Mouse (Mus musculus): ENCODE data around the gene Olfr576. TPM values are rescaled to one million over a fixed set of nuclear protein-coding genes. Genes with fewer than 3 reads are reported as not detected.
A peak's percentile ranks its signal among the peaks of the same experiment; 100 is the strongest.

Olfr576 gene
- polyA plus RNA-seq (2015; fragmentation: Nextera tagmentation; extraction: Ambion mirVana): not detected in 2 replicates

GRCm38 (mm10) chr7:102962360-102962759 lies at the start of gene Olfr576:
Gene Olfr576 (plus strand): TSS chr7:102962660.
- Histone ChIP-seq H3K36me3 (no peaks in the 10 kb centered on the region), H3K27ac (no peak within 1 kb of the TSS), H3K4me1 (no peaks in the 10 kb centered on the region), H3K27me3 (no peaks in the 10 kb centered on the region), H3K4me3 (no peak within 1 kb of the TSS), H3K4me2 (no peak within 1 kb of the TSS), H3K9me3 (no peaks in the 10 kb centered on the region), H3K9ac (no peak within 1 kb of the TSS)
- WGBS: 49% methylated on average over 2 of the region's 2 CpGs
- no peak for ATAC-seq (ENCODE audit: insufficient number of reproducible peaks, insufficient read depth, low FRiP score, low TSS enrichment, low read depth)

GRCm38 (mm10) chr7:102915261-102915660 lies 47.2 kb upstream of the Olfr576 start:
- no peak overlapping the region for H3K4me2 ChIP-seq
- WGBS: 27% methylated on average over 1 of the region's 1 CpGs
- H3K9ac ChIP-seq: no peak overlapping the region
- H3K27me3 ChIP-seq: no peaks in the 10 kb centered on the region
- no peaks in the 10 kb centered on the region for H3K9me3 ChIP-seq
- no peaks in the 10 kb centered on the region for H3K4me1 ChIP-seq
- no peak for ATAC-seq (ENCODE audit: insufficient number of reproducible peaks, insufficient read depth, low FRiP score, low TSS enrichment, low read depth)
- H3K4me3 ChIP-seq: no peak overlapping the region
- H3K27ac ChIP-seq: no peak overlapping the region
- H3K36me3 ChIP-seq: no peaks in the 10 kb centered on the region

GRCm38 (mm10) chr7:102916405-102916804 lies 46.1 kb upstream of the Olfr576 start:
- no peaks in the 10 kb centered on the region for H3K36me3 ChIP-seq
- no peaks in the 10 kb centered on the region for H3K27me3 ChIP-seq
- H3K4me3 ChIP-seq: no peak overlapping the region
- no peak overlapping the region for H3K27ac ChIP-seq
- H3K4me2 ChIP-seq: no peak overlapping the region
- H3K9me3 ChIP-seq: no peaks in the 10 kb centered on the region
- no peak overlapping the region for H3K9ac ChIP-seq
- ATAC-seq (ENCODE audit: insufficient number of reproducible peaks, insufficient read depth, low FRiP score, low TSS enrichment, low read depth): no peak
- no peaks in the 10 kb centered on the region for H3K4me1 ChIP-seq
- 56% methylated on average over 5 of the region's 5 CpGs for WGBS

- H3K27ac ChIP-seq: no peak within 1 kb of the TSS
- no peak for ATAC-seq (ENCODE audit: insufficient number of reproducible peaks, insufficient read depth, low FRiP score, low TSS enrichment, low read depth)
These were observed 45.2 kb upstream of the Olfr576 start, which contains the start of gene Olfr571 for GRCm38 (mm10) chr7:102917032-102917875. Gene Olfr571 (minus strand): TSS chr7:102917536.

GRCm38 (mm10) chr7:102919632-102920031 lies 42.8 kb upstream of the Olfr576 start:
- Histone ChIP-seq H3K27me3 (no peaks in the 10 kb centered on the region), H3K27ac (no peak overlapping the region), H3K9me3 (no peaks in the 10 kb centered on the region), H3K4me3 (no peak overlapping the region), H3K9ac (no peak overlapping the region), H3K36me3 (no peaks in the 10 kb centered on the region), H3K4me2 (no peak overlapping the region), H3K4me1 (no peaks in the 10 kb centered on the region)
- ATAC-seq (ENCODE audit: insufficient number of reproducible peaks, insufficient read depth, low FRiP score, low TSS enrichment, low read depth): 0 out of 2 replicates have a peak, but pooled peaks have one; percentile 48
- WGBS: 3% methylated on average over 1 of the region's 1 CpGs

More at GRCm38 (mm10) chr7:102917032-102917875, 45.2 kb upstream of the Olfr576 start, which contains the start of gene Olfr571:
- Histone ChIP-seq H3K9me3 (no peaks in the 10 kb centered on the region), H3K9ac (no peak within 1 kb of the TSS), H3K4me1 (no peaks in the 10 kb centered on the region), H3K4me3 (no peak within 1 kb of the TSS), H3K27me3 (no peaks in the 10 kb centered on the region), H3K36me3 (no peaks in the 10 kb centered on the region), H3K4me2 (no peak within 1 kb of the TSS)
- 58% methylated on average over 4 of the region's 4 CpGs for WGBS

- 67% methylated on average over 1 of the region's 1 CpGs for WGBS
- no peaks in the 10 kb centered on the region for H3K4me1 ChIP-seq
- no peak within 1 kb of the TSS for H3K27ac ChIP-seq
- H3K4me3 ChIP-seq: no peak within 1 kb of the TSS
- H3K9me3 ChIP-seq: no peaks in the 10 kb centered on the region
- no peak for ATAC-seq (ENCODE audit: insufficient number of reproducible peaks, insufficient read depth, low FRiP score, low TSS enrichment, low read depth)
- H3K4me2 ChIP-seq: no peak within 1 kb of the TSS
- H3K36me3 ChIP-seq: no peaks in the 10 kb centered on the region
- H3K9ac ChIP-seq: no peak within 1 kb of the TSS
- H3K27me3 ChIP-seq: no peaks in the 10 kb centered on the region
These were observed 38.4 kb upstream of the Olfr576 start, which contains the start of gene Olfr572 for GRCm38 (mm10) chr7:102924109-102924508. Gene Olfr572 (plus strand): TSS chr7:102924409.

GRCm38 (mm10) chr7:102927105-102927504 lies 35.4 kb upstream of the Olfr576 start:
- no peak overlapping the region for H3K4me3 ChIP-seq
- H3K4me1 ChIP-seq: no peaks in the 10 kb centered on the region
- no peak overlapping the region for H3K9ac ChIP-seq
- no peaks in the 10 kb centered on the region for H3K9me3 ChIP-seq
- 64% methylated on average over 3 of the region's 3 CpGs for WGBS
- no peaks in the 10 kb centered on the region for H3K27me3 ChIP-seq
- ATAC-seq (ENCODE audit: insufficient number of reproducible peaks, insufficient read depth, low FRiP score, low TSS enrichment, low read depth): no peak
- no peak overlapping the region for H3K27ac ChIP-seq
- H3K4me2 ChIP-seq: no peak overlapping the region
- H3K36me3 ChIP-seq: no peaks in the 10 kb centered on the region

GRCm38 (mm10) chr7:102942475-102942874 lies 20.0 kb upstream of the Olfr576 start, which contains the start of gene Olfr573-ps1:
Gene Olfr573-ps1 (minus strand): TSS chr7:102942575.
- no peak within 1 kb of the TSS for H3K4me2 ChIP-seq
- 90% methylated on average over 2 of the region's 2 CpGs for WGBS

GRCm38 (mm10) chr7:102943417-102943816 lies 19.0 kb upstream of the Olfr576 start:
- H3K27ac ChIP-seq: no peak overlapping the region
- no peaks in the 10 kb centered on the region for H3K4me1 ChIP-seq
- WGBS: 80% methylated on average over 1 of the region's 1 CpGs
- no peak for ATAC-seq (ENCODE audit: insufficient number of reproducible peaks, insufficient read depth, low FRiP score, low TSS enrichment, low read depth)
- no peaks in the 10 kb centered on the region for H3K36me3 ChIP-seq
- no peaks in the 10 kb centered on the region for H3K9me3 ChIP-seq
- H3K4me2 ChIP-seq: no peak overlapping the region
- no peak overlapping the region for H3K9ac ChIP-seq
- H3K4me3 ChIP-seq: no peak overlapping the region
- H3K27me3 ChIP-seq: no peaks in the 10 kb centered on the region

More at GRCm38 (mm10) chr7:102942475-102942874, 20.0 kb upstream of the Olfr576 start, which contains the start of gene Olfr573-ps1:
- Histone ChIP-seq H3K9me3 (no peaks in the 10 kb centered on the region), H3K9ac (no peak within 1 kb of the TSS), H3K27ac (no peak within 1 kb of the TSS), H3K27me3 (no peaks in the 10 kb centered on the region), H3K4me1 (no peaks in the 10 kb centered on the region), H3K36me3 (no peaks in the 10 kb centered on the region), H3K4me3 (no peak within 1 kb of the TSS)
- no peak for ATAC-seq (ENCODE audit: insufficient number of reproducible peaks, insufficient read depth, low FRiP score, low TSS enrichment, low read depth)

GRCm38 (mm10) chr7:102948167-102948566 lies 14.3 kb upstream of the Olfr576 start, which contains the start of gene Olfr574:
Gene Olfr574 (plus strand): TSS chr7:102948467.
- Histone ChIP-seq H3K4me3 (no peak within 1 kb of the TSS), H3K27me3 (no peaks in the 10 kb centered on the region), H3K9ac (no peak within 1 kb of the TSS), H3K36me3 (no peaks in the 10 kb centered on the region), H3K9me3 (no peaks in the 10 kb centered on the region), H3K4me1 (no peaks in the 10 kb centered on the region), H3K4me2 (no peak within 1 kb of the TSS), H3K27ac (no peak within 1 kb of the TSS)
- ATAC-seq (ENCODE audit: insufficient number of reproducible peaks, insufficient read depth, low FRiP score, low TSS enrichment, low read depth): no peak
- WGBS: 93% methylated on average over 1 of the region's 1 CpGs

GRCm38 (mm10) chr7:102950732-102951131 lies 11.7 kb upstream of the Olfr576 start:
- Histone ChIP-seq H3K4me2 (no peak overlapping the region), H3K36me3 (no peaks in the 10 kb centered on the region), H3K9ac (no peak overlapping the region), H3K27me3 (no peaks in the 10 kb centered on the region), H3K4me3 (no peak overlapping the region), H3K4me1 (no peaks in the 10 kb centered on the region), H3K9me3 (no peaks in the 10 kb centered on the region), H3K27ac (no peak overlapping the region)
- 64% methylated on average over 1 of the region's 1 CpGs for WGBS
- ATAC-seq (ENCODE audit: insufficient number of reproducible peaks, insufficient read depth, low FRiP score, low TSS enrichment, low read depth): no peak

GRCm38 (mm10) chr7:102958137-102958536 lies 4.3 kb upstream of the Olfr576 start:
- Histone ChIP-seq H3K9ac (no peak overlapping the region), H3K4me1 (no peaks in the 10 kb centered on the region), H3K27ac (no peak overlapping the region), H3K9me3 (no peaks in the 10 kb centered on the region), H3K4me3 (no peak overlapping the region), H3K4me2 (no peak overlapping the region), H3K36me3 (no peaks in the 10 kb centered on the region), H3K27me3 (no peaks in the 10 kb centered on the region)
- no peak for ATAC-seq (ENCODE audit: insufficient number of reproducible peaks, insufficient read depth, low FRiP score, low TSS enrichment, low read depth)
- 79% methylated on average over 3 of the region's 3 CpGs for WGBS

Data from embryonic facial prominence, embryonic 13.5 days (tissue).